Mouse (Mus musculus): ENCODE data around the gene Tmem203. TPM values are rescaled to one million over a fixed set of nuclear protein-coding genes. Genes with fewer than 3 reads are reported as not detected.

Gene Tmem203
- polyA plus RNA-seq, 1 experiment from 2014 or later = 20.7 TPM

- ATAC-seq (ENCODE audit: insufficient number of reproducible peaks, insufficient read depth, low FRiP score, low TSS enrichment, low read depth) = no peak
- Histone ChIP-seq H3K4me3 (replicated peaks) (no peak overlapping the region), H3K4me1 (replicated peaks) (peaks cover 17% of the 10 kb centered on the region; the same call in 1 of the 2 replicates), H3K27me3 (peaks cover 99% of the 10 kb centered on the region), H3K4me2 (no peak overlapping the region), H3K9ac (replicated peaks) (no peak overlapping the region), H3K27ac (no peak overlapping the region), H3K36me3 (no peaks in the 10 kb centered on the region), H3K9me3 (no peaks in the 10 kb centered on the region)
- 68% methylated on average over 9 of the region's 9 CpGs for WGBS
Observed at GRCm38 (mm10) chr2:25293706-25294105, 38.5 kb downstream of the Tmem203 start.

GRCm38 (mm10) chr2:25297093-25297492 is 41.9 kb downstream of the Tmem203 start:
- Histone ChIP-seq H3K4me1 (replicated peaks) (peaks cover 5% of the 10 kb centered on the region; the same call in 1 of the 2 replicates), H3K4me3 (replicated peaks) (no peak overlapping the region), H3K36me3 (no peaks in the 10 kb centered on the region), H3K4me2 (no peak overlapping the region), H3K27ac (no peak overlapping the region), H3K9me3 (no peaks in the 10 kb centered on the region), H3K27me3 (peaks cover 66% of the 10 kb centered on the region), H3K9ac (replicated peaks) (no peak overlapping the region)
- no peak for ATAC-seq (ENCODE audit: insufficient number of reproducible peaks, insufficient read depth, low FRiP score, low TSS enrichment, low read depth)
- WGBS = 70% methylated on average over 8 of the region's 8 CpGs

GRCm38 (mm10) chr2:25298046-25298445 is 42.8 kb downstream of the Tmem203 start:
- Histone ChIP-seq H3K4me1 (replicated peaks) (no peaks in the 10 kb centered on the region), H3K4me2 (no peak overlapping the region), H3K4me3 (replicated peaks) (no peak overlapping the region), H3K27me3 (peaks cover 60% of the 10 kb centered on the region), H3K9me3 (no peaks in the 10 kb centered on the region), H3K9ac (replicated peaks) (no peak overlapping the region), H3K27ac (no peak overlapping the region), H3K36me3 (no peaks in the 10 kb centered on the region)
- WGBS = 81% methylated on average over 10 of the region's 10 CpGs
- ATAC-seq (ENCODE audit: insufficient number of reproducible peaks, insufficient read depth, low FRiP score, low TSS enrichment, low read depth) = no peak

- no peak overlapping the region for H3K4me2 ChIP-seq
- H3K4me1 ChIP-seq (replicated peaks) = 0 out of 2 replicates have a peak, but pooled peaks cover 6% of the 10 kb centered on the region
- H3K27ac ChIP-seq = no peak overlapping the region
- no peak for ATAC-seq (ENCODE audit: insufficient number of reproducible peaks, insufficient read depth, low FRiP score, low TSS enrichment, low read depth)
- 61% methylated on average over 3 of the region's 3 CpGs for WGBS
- no peaks in the 10 kb centered on the region for H3K36me3 ChIP-seq
- H3K9ac ChIP-seq (replicated peaks) = no peak overlapping the region
- H3K4me3 ChIP-seq (replicated peaks) = no peak overlapping the region
- peaks cover 59% of the 10 kb centered on the region for H3K27me3 ChIP-seq
- no peaks in the 10 kb centered on the region for H3K9me3 ChIP-seq
Observed at GRCm38 (mm10) chr2:25303452-25303851, 48.2 kb downstream of the Tmem203 start.

GRCm38 (mm10) chr2:25303931-25304656 is 48.9 kb downstream of the Tmem203 start:
- peak overlapping the region; percentile 85 for H3K4me2 ChIP-seq
- 0 out of 2 replicates have a peak, but pooled peaks cover 6% of the 10 kb centered on the region for H3K4me1 ChIP-seq (replicated peaks)
- WGBS = 72% methylated on average over 7 of the region's 7 CpGs
- H3K27me3 ChIP-seq = peaks cover 63% of the 10 kb centered on the region
- no peaks in the 10 kb centered on the region for H3K36me3 ChIP-seq
- H3K9ac ChIP-seq (replicated peaks) = no peak overlapping the region
- no peak overlapping the region for H3K27ac ChIP-seq
- no peak for ATAC-seq (ENCODE audit: insufficient number of reproducible peaks, insufficient read depth, low FRiP score, low TSS enrichment, low read depth)
- peak overlapping the region; percentile 45 for H3K4me3 ChIP-seq (replicated peaks)
- H3K9me3 ChIP-seq = no peaks in the 10 kb centered on the region

- Histone ChIP-seq H3K4me1 (replicated peaks) (0 out of 2 replicates have a peak, but pooled peaks cover 6% of the 10 kb centered on the region), H3K36me3 (no peaks in the 10 kb centered on the region), H3K4me3 (replicated peaks) (peak overlapping the region; percentile 45), H3K4me2 (peak overlapping the region; percentile 85), H3K9ac (replicated peaks) (peak overlapping the region; percentile 51), H3K9me3 (no peaks in the 10 kb centered on the region), H3K27me3 (peaks cover 70% of the 10 kb centered on the region), H3K27ac (no peak overlapping the region)
- WGBS = 3% methylated on average over 37 of the region's 45 CpGs
- peak; percentile 58 for ATAC-seq (ENCODE audit: insufficient number of reproducible peaks, insufficient read depth, low FRiP score, low TSS enrichment, low read depth)
Observed at GRCm38 (mm10) chr2:25304657-25305541, 49.7 kb downstream of the Tmem203 start.

Other genes starting within 250 kb of the Tmem203 start
- gene Nsmf, start 201.1 kb upstream of the Tmem203 start, polyA plus RNA-seq (2016; fragmentation: Nextera tagmentation; extraction: Ambion mirVana) = 77.8 and 90.6 TPM in 2 replicates
- gene Entpd8, start 175.1 kb upstream of the Tmem203 start, polyA plus RNA-seq (2016; fragmentation: Nextera tagmentation; extraction: Ambion mirVana) = not detected in 2 replicates
- gene Noxa1, start 160.3 kb upstream of the Tmem203 start, polyA plus RNA-seq (2016; fragmentation: Nextera tagmentation; extraction: Ambion mirVana) = 0.13 TPM in 1 of 2 replicates, not detected in the other
- gene Nrarp, start 74.7 kb upstream of the Tmem203 start, polyA plus RNA-seq (2016; fragmentation: Nextera tagmentation; extraction: Ambion mirVana) = 20.6 and 23.1 TPM in 2 replicates
- gene Tor4a, start 58.6 kb upstream of the Tmem203 start, polyA plus RNA-seq (2016; fragmentation: Nextera tagmentation; extraction: Ambion mirVana) = 2.9 and 3.2 TPM in 2 replicates
- 118 and 121 TPM in 2 replicates for gene Nelfb, start 44.0 kb upstream of the Tmem203 start, polyA plus RNA-seq (2016; fragmentation: Nextera tagmentation; extraction: Ambion mirVana)
- not detected in 2 replicates for gene Stpg3, start 40.8 kb upstream of the Tmem203 start, polyA plus RNA-seq (2016; fragmentation: Nextera tagmentation; extraction: Ambion mirVana)
- not detected in 2 replicates for gene Fam166a, start 36.7 kb upstream of the Tmem203 start, polyA plus RNA-seq (2016; fragmentation: Nextera tagmentation; extraction: Ambion mirVana)
- 481 and 489 TPM in 2 replicates for gene Tubb4b, start 30.7 kb upstream of the Tmem203 start, polyA plus RNA-seq (2016; fragmentation: Nextera tagmentation; extraction: Ambion mirVana)
- not detected in 2 replicates for gene Slc34a3, start 21.1 kb upstream of the Tmem203 start, polyA plus RNA-seq (2016; fragmentation: Nextera tagmentation; extraction: Ambion mirVana)
- gene Rnf224, start 18.7 kb upstream of the Tmem203 start, polyA plus RNA-seq (2016; fragmentation: Nextera tagmentation; extraction: Ambion mirVana) = not detected in 2 replicates
- gene Rnf208, start 13.2 kb upstream of the Tmem203 start, polyA plus RNA-seq (2016; fragmentation: Nextera tagmentation; extraction: Ambion mirVana) = 6.5 and 7.2 TPM in 2 replicates
- gene Cysrt1, start 13.0 kb upstream of the Tmem203 start, polyA plus RNA-seq (2016; fragmentation: Nextera tagmentation; extraction: Ambion mirVana) = 0.26 TPM in 1 of 2 replicates, not detected in the other
- 5.5 and 5.7 TPM in 2 replicates for gene AL732309.1, start 8.6 kb upstream of the Tmem203 start, polyA plus RNA-seq (2016; fragmentation: Nextera tagmentation; extraction: Ambion mirVana)
- gene Tprn, start 7.2 kb downstream of the Tmem203 start, polyA plus RNA-seq (2016; fragmentation: Nextera tagmentation; extraction: Ambion mirVana) = 8.7 TPM in 2 replicates
- 217 and 218 TPM in 2 replicates for gene Ssna1, start 17.0 kb downstream of the Tmem203 start, polyA plus RNA-seq (2016; fragmentation: Nextera tagmentation; extraction: Ambion mirVana)
- 141 and 151 TPM in 2 replicates for gene Anapc2, start 17.0 kb downstream of the Tmem203 start, polyA plus RNA-seq (2016; fragmentation: Nextera tagmentation; extraction: Ambion mirVana)
- not detected in 2 replicates for gene Tmem210, start 32.7 kb downstream of the Tmem203 start, polyA plus RNA-seq (2016; fragmentation: Nextera tagmentation; extraction: Ambion mirVana)
- not detected in 2 replicates for gene Lrrc26, start 34.5 kb downstream of the Tmem203 start, polyA plus RNA-seq (2016; fragmentation: Nextera tagmentation; extraction: Ambion mirVana)
- gene Grin1, start 63.7 kb downstream of the Tmem203 start, polyA plus RNA-seq (2016; fragmentation: Nextera tagmentation; extraction: Ambion mirVana) = 0.19 and 0.93 TPM in 2 replicates
- gene Man1b1, start 76.9 kb downstream of the Tmem203 start, polyA plus RNA-seq (2016; fragmentation: Nextera tagmentation; extraction: Ambion mirVana) = 57.2 and 58.9 TPM in 2 replicates
- 19.7 and 21.8 TPM in 2 replicates for gene Dpp7, start 100.9 kb downstream of the Tmem203 start, polyA plus RNA-seq (2016; fragmentation: Nextera tagmentation; extraction: Ambion mirVana)
- gene Uap1l1, start 110.2 kb downstream of the Tmem203 start, polyA plus RNA-seq (2016; fragmentation: Nextera tagmentation; extraction: Ambion mirVana) = 7.2 and 7.8 TPM in 2 replicates
- 63.4 and 69.0 TPM in 2 replicates for gene Sapcd2, start 116.9 kb downstream of the Tmem203 start, polyA plus RNA-seq (2016; fragmentation: Nextera tagmentation; extraction: Ambion mirVana)
- 0.15 and 0.31 TPM in 2 replicates for gene Entpd2, start 140.4 kb downstream of the Tmem203 start, polyA plus RNA-seq (2016; fragmentation: Nextera tagmentation; extraction: Ambion mirVana)
- gene Npdc1, start 143.9 kb downstream of the Tmem203 start, polyA plus RNA-seq (2016; fragmentation: Nextera tagmentation; extraction: Ambion mirVana) = 10.9 and 12.6 TPM in 2 replicates
- gene Fut7, start 167.8 kb downstream of the Tmem203 start, polyA plus RNA-seq (2016; fragmentation: Nextera tagmentation; extraction: Ambion mirVana) = not detected in 2 replicates
- gene Abca2, start 173.3 kb downstream of the Tmem203 start, polyA plus RNA-seq (2016; fragmentation: Nextera tagmentation; extraction: Ambion mirVana) = 3.5 and 5.3 TPM in 2 replicates
- gene Clic3, start 201.4 kb downstream of the Tmem203 start, polyA plus RNA-seq (2016; fragmentation: Nextera tagmentation; extraction: Ambion mirVana) = 0.68 and 1.0 TPM in 2 replicates
- gene Paxx, start 205.7 kb downstream of the Tmem203 start, polyA plus RNA-seq (2016; fragmentation: Nextera tagmentation; extraction: Ambion mirVana) = 23.2 and 23.6 TPM in 2 replicates
- 0.35 and 0.50 TPM in 2 replicates for gene Ptgds, start 214.6 kb downstream of the Tmem203 start, polyA plus RNA-seq (2016; fragmentation: Nextera tagmentation; extraction: Ambion mirVana)
- gene Lcn12, start 238.5 kb downstream of the Tmem203 start, polyA plus RNA-seq (2016; fragmentation: Nextera tagmentation; extraction: Ambion mirVana) = not detected in 2 replicates
- 68.4 and 76.8 TPM in 2 replicates for gene Fbxw5, start 245.3 kb downstream of the Tmem203 start, polyA plus RNA-seq (2016; fragmentation: Nextera tagmentation; extraction: Ambion mirVana)
- gene C8g, start 246.3 kb downstream of the Tmem203 start, polyA plus RNA-seq (2016; fragmentation: Nextera tagmentation; extraction: Ambion mirVana) = 4.0 and 6.1 TPM in 2 replicates

Measured in limb, embryonic 12.5 days (tissue).